Mouse (Mus musculus) mouse trophoblast stem cell (cell line): ENCODE measurements around the gene Prokr1.

Experiments
- in situ Hi-C, 2 experiments: fragments of 300-500 bp; cut with MseI, MboI; formaldehyde crosslinking; loops; 2 replicates in 1 of 2; 3 replicates in 1 of 2; pipeline ENCODE4 v1.15.1; 2025

Gene Prokr1

GRCm38 (mm10) chr6:87567686-87568593 is 22.6 kb downstream of the Prokr1 start:
- in situ Hi-C loops, result no loop called here

- in situ Hi-C loops, result no loop called here
These were observed 25.4 kb downstream of the Prokr1 start for GRCm38 (mm10) chr6:87565166-87565565.

GRCm38 (mm10) chr6:87564356-87564755 is 26.2 kb downstream of the Prokr1 start:
- in situ Hi-C loops, result no loop called here

- in situ Hi-C loops, result no loop called here
These were observed 36.8 kb downstream of the Prokr1 start for GRCm38 (mm10) chr6:87553724-87554123.

GRCm38 (mm10) chr6:87552054-87552807 is 38.3 kb downstream of the Prokr1 start:
- in situ Hi-C loops, result no loop called here

GRCm38 (mm10) chr6:87547836-87548235 is 42.7 kb downstream of the Prokr1 start:
- in situ Hi-C loops, result no loop called here

GRCm38 (mm10) chr6:87547431-87547830 is 43.1 kb downstream of the Prokr1 start:
- in situ Hi-C loops, result no loop called here

GRCm38 (mm10) chr6:87545331-87546217 is 45.0 kb downstream of the Prokr1 start:
- in situ Hi-C loops, result no loop called here

- in situ Hi-C loops, result no loop called here
These were observed 48.5 kb downstream of the Prokr1 start for GRCm38 (mm10) chr6:87542027-87542426.

- in situ Hi-C loops, result no loop called here
These were observed 49.4 kb downstream of the Prokr1 start for GRCm38 (mm10) chr6:87541171-87541571.

- in situ Hi-C loops, result no loop called here
These were observed 51.9 kb downstream of the Prokr1 start for GRCm38 (mm10) chr6:87538376-87539270.

- in situ Hi-C loops, result no loop called here
These were observed 52.9 kb downstream of the Prokr1 start for GRCm38 (mm10) chr6:87537678-87538077.

GRCm38 (mm10) chr6:87536270-87536669 is 54.3 kb downstream of the Prokr1 start:
- in situ Hi-C loops, result no loop called here

GRCm38 (mm10) chr6:87535651-87536050 is 54.9 kb downstream of the Prokr1 start:
- in situ Hi-C loops, result no loop called here

GRCm38 (mm10) chr6:87534855-87535575 is 55.5 kb downstream of the Prokr1 start:
- in situ Hi-C loops, result no loop called here

GRCm38 (mm10) chr6:87532953-87533710 is 57.4 kb downstream of the Prokr1 start, which contains the start of gene Arhgap25:
Gene Arhgap25, minus strand, starts transcription at chr6:87533259.
- in situ Hi-C loops, result no loop called here

- in situ Hi-C loops, result no loop called here
These were observed 59.0 kb downstream of the Prokr1 start for GRCm38 (mm10) chr6:87531456-87532015.

- in situ Hi-C loops, result no loop called here
These were observed 60.2 kb downstream of the Prokr1 start for GRCm38 (mm10) chr6:87530386-87530785.
